ENCODE assay signal across 35 mouse cellular contexts in the genomic region with DNA sequence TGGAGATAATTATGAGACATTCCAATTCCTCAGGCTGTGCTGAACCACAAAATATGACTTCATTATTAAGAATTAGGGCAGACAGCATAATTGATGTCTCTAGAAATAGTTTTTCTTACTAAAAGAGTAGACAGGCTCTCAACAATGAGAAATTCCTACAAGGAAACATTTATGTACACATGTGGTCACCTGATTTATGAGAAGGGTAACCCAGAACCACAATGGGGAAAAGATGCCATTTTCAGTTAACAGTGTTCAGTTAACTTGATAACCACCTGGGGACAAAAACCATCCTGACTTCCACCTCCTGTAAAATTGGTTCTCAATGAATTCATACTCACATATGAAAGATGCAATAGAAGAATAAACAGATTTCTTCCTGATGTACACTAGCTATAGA.
"Had no signal": no experiment of that assay in that cellular context is flagged by ENCODE, and none has a peak within 500 bp of the region (broad histone marks: within the 10 kb centered on the region; RNA-seq: fewer than 3 reads in every experiment).

No protein-coding gene starts in this region.

- H3K4me3 ChIP-seq: heart, embryonic 10.5 days; heart, embryonic 12.5 days; heart, embryonic 13.5 days; heart, embryonic 15.5 days; hindbrain, embryonic 10.5 days; hindbrain, embryonic 12.5 days; hindbrain, embryonic 13.5 days; hindbrain, embryonic 15.5 days; intestine, embryonic 15.5 days; kidney, embryonic 15.5 days; layer of hippocampus, adult 2 months; left cerebral cortex, adult 2 months had no signal

- H3K4me1 ChIP-seq: heart, embryonic 10.5 days; heart, embryonic 12.5 days; heart, embryonic 13.5 days; heart, embryonic 15.5 days; hindbrain, embryonic 10.5 days; hindbrain, embryonic 12.5 days; hindbrain, embryonic 13.5 days; hindbrain, embryonic 15.5 days; intestine, embryonic 15.5 days; kidney, embryonic 15.5 days had no signal

- H3K27ac ChIP-seq: heart, embryonic 10.5 days; heart, embryonic 13.5 days; heart, embryonic 15.5 days; hindbrain, embryonic 10.5 days; hindbrain, embryonic 12.5 days; hindbrain, embryonic 13.5 days; hindbrain, embryonic 14.5 days; hindbrain, embryonic 15.5 days; hindbrain, postnatal 0 days; intestine, embryonic 15.5 days; kidney, embryonic 15.5 days; kidney, postnatal 0 days; layer of hippocampus, adult 2 months; left cerebral cortex, adult 2 months had no signal

- ATAC-seq: hindbrain, embryonic 16.5 days; hindbrain, postnatal 0 days; inflammation-experienced regulatory T-cells, adult 6 months; intestine, embryonic 15.5 days; intestine, embryonic 16.5 days; intestine, postnatal 0 days had no signal

- DNase-seq: heart, postnatal 10 days; heart, postnatal 14 days; heart, postnatal 36 days; heart, postnatal 4 days; kidney, adult 11 months; kidney, adult 18-20 months; kidney, adult 2 months; kidney, adult 8-10 months; kidney, adult 9 months; kidney, postnatal 10 days; kidney, postnatal 14 days; kidney, postnatal 25 days; kidney, postnatal 36 days; kidney, postnatal 4 days; layer of hippocampus, adult 9-11 months; layer of hippocampus, postnatal 36 days had no signal
